Mouse (Mus musculus): Measurements from ENCODE around the gene Nags.

DNA sequence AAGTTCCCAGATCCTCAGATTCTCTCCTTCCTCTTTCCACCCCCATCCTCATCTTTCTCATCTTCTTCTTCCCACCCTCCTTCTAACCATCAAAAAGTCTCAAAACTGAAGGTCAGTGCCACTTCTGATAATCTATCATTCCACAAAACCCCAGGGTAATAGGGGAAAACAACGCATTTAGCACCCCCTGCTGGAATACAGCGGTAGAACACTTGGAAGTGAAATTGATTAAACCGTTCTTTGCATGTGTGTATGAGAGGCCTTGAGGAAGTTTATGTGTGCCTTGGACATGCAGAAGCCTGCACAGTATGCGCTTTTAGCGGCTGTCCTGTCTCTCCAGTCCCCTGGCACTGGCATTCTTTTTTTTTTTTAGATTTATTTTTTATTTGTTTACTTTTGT lies 4.8 kb upstream of the Nags start:
- TF ChIP-seq CTCF (IDR thresholded peaks at IDR 0.05; ENCODE audit: extremely low read depth, insufficient read length, insufficient replicate concordance, low read depth, low read length) (peak; percentile 46; the same call in 1 of the 2 replicates), POLR2A (IDR thresholded peaks at IDR 0.05; ENCODE audit: low read depth, low read length) (no peak)

Data from small intestine, adult 2 months (tissue).